ENCODE assay signal across 8 mouse cellular contexts in the genomic region with DNA sequence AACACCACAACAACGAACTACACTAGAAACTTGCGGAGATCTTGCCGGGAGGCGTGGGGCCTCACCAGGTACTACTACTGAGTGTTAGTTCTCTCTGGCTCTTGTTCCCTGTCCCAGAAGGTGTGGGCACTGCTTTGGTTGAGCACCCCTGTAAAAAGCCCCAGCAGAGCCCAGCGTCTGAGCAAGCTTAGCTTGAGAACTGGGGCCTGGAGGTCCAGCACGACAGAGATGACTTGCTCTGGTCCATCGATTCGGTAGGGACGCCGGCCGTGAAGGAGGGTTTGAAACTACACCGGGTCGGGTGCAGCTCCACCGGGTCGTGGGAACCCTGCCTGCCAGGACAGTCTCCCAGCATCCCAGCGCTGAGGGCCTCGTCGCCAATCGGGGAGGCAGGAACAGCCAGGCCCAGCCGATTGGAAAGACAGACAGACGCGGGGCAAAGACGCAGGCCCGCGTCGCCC. TPM values are rescaled to one million over a fixed set of nuclear protein-coding genes. Genes with fewer than 3 reads are reported as not detected.
DNase-seq lines count a peak whose midpoint lies in the region; ATAC-seq and TF ChIP-seq lines count a peak whose summit lies in the region.

No protein-coding gene starts in this region.

- H3K79me3 ChIP-seq in C2C12 (ENCODE audit: low read depth): peaks cover 46% of the 10 kb centered on the region

- peaks cover 19% of the 10 kb centered on the region for H3K36me3 ChIP-seq in C2C12 (ENCODE audit: control insufficient read depth, insufficient read depth)
- H3K36me3 ChIP-seq in heart, embryonic 11.5 days (ENCODE audit: control insufficient read depth, insufficient read depth, low read length): no peaks in the 10 kb centered on the region
- peaks cover 3% of the 10 kb centered on the region; the same call in 1 of the 2 replicates for H3K36me3 ChIP-seq in midbrain, postnatal 0 days (ENCODE audit: insufficient read depth, low read length)

- peaks cover 55% of the 10 kb centered on the region for H3K79me2 ChIP-seq in C2C12 (ENCODE audit: control insufficient read depth, insufficient read depth)

- no peaks in the 10 kb centered on the region for H3K27me3 ChIP-seq in C2C12 (ENCODE audit: control insufficient read depth, insufficient read depth, insufficient read length)
- no peaks in the 10 kb centered on the region for H3K27me3 ChIP-seq in heart, embryonic 11.5 days (ENCODE audit: control insufficient read depth, insufficient read depth, low read length)
- H3K27me3 ChIP-seq in midbrain, postnatal 0 days (ENCODE audit: insufficient read depth, low read length): no peaks in the 10 kb centered on the region

- DNase-seq in adrenal gland, postnatal 14 days: peak; percentile 63
- DNase-seq in adrenal gland, adult 8-10 months: no peak
- DNase-seq in kidney, postnatal 4 days: peak; percentile 64 to 77
- DNase-seq in midbrain, postnatal 0 days (ENCODE audit: low spot score): no peak
- no peak for DNase-seq in thymus, postnatal 25 days

- peak overlapping the region; percentile 92 for H3K9ac ChIP-seq in heart, embryonic 11.5 days (ENCODE audit: low read depth, low read length)
- peak overlapping the region; percentile 93 for H3K9ac ChIP-seq in midbrain, postnatal 0 days (replicated peaks; ENCODE audit: low read length, poor library complexity, severe bottlenecking)

- TF ChIP-seq CTCF in C2C12 (IDR thresholded peaks at IDR 0.05; ENCODE audit: control insufficient read depth, insufficient read depth, insufficient read length): no peak
- no peak for TF ChIP-seq CTCF in midbrain, postnatal 0 days (IDR thresholded peaks at IDR 0.05)

- H3ac ChIP-seq in C2C12 (ENCODE audit: control insufficient read depth, insufficient read length, low read depth): peak overlapping the region; percentile 63

- under 1% methylated on average over 26 of the region's 26 CpGs for WGBS in heart, embryonic 11.5 days (ENCODE audit: insufficient replicate concordance)
- WGBS in midbrain, postnatal 0 days: under 1% methylated on average over 25 of the region's 26 CpGs

- peaks cover 57% of the 10 kb centered on the region for H3K4me1 ChIP-seq in heart, embryonic 11.5 days (ENCODE audit: control insufficient read depth, insufficient read depth, low read length)
- peaks cover 38% of the 10 kb centered on the region for H3K4me1 ChIP-seq in midbrain, postnatal 0 days (ENCODE audit: insufficient read depth, low read length)

- peak overlapping the region; percentile 92 for H3K4me2 ChIP-seq in heart, embryonic 11.5 days
- peak overlapping the region; percentile 77 for H3K4me2 ChIP-seq in midbrain, postnatal 0 days (ENCODE audit: low read depth, low read length, poor library complexity, severe bottlenecking)

- ATAC-seq in heart, embryonic 11.5 days (replicated peaks; ENCODE audit: insufficient number of reproducible peaks, low FRiP score, low TSS enrichment): no peak; the same call in 1 of the 2 replicates
- ATAC-seq in midbrain, postnatal 0 days (ENCODE audit: low FRiP score): no peak; the same call in none of the 2 replicates
- no peak for ATAC-seq in activated CD4-positive, CD25-positive, alpha-beta regulatory T cell, adult 4 months

- no peaks in the 10 kb centered on the region for H3K9me3 ChIP-seq in heart, embryonic 11.5 days (replicated peaks; ENCODE audit: control insufficient read depth, low read length)
- H3K9me3 ChIP-seq in midbrain, postnatal 0 days (ENCODE audit: low read length): no peaks in the 10 kb centered on the region

- H3K27ac ChIP-seq in heart, embryonic 11.5 days (ENCODE audit: low read depth, low read length): peak overlapping the region; percentile 87
- H3K27ac ChIP-seq in midbrain, postnatal 0 days (ENCODE audit: low read depth, low read length): peak overlapping the region; percentile 85

- H3K4me3 ChIP-seq in C2C12 (ENCODE audit: insufficient read depth, poor library complexity, severe bottlenecking): peak overlapping the region; percentile 95
- H3K4me3 ChIP-seq in heart, embryonic 11.5 days (ENCODE audit: low read depth, low read length): peak overlapping the region; percentile 83
- peak overlapping the region; percentile 83 for H3K4me3 ChIP-seq in midbrain, postnatal 0 days (ENCODE audit: low read depth, low read length)

TF ChIP-seq in C2C12, 6 proteins besides CTCF, POLR2A, EP300 and RAD21:
- TF ChIP-seq MYOD1 (IDR thresholded peaks at IDR 0.05; ENCODE audit: control insufficient read depth, insufficient read length, low read depth): no peak
- no peak for TF ChIP-seq USF1 (IDR thresholded peaks at IDR 0.05; ENCODE audit: low read depth)
- no peak for TF ChIP-seq MAX (IDR thresholded peaks at IDR 0.05)
- TF ChIP-seq CEBPB (IDR thresholded peaks at IDR 0.05; ENCODE audit: low read depth): no peak
- no peak for TF ChIP-seq FOSL1 (IDR thresholded peaks at IDR 0.05; ENCODE audit: insufficient read depth, low read length, poor library complexity, severe bottlenecking)
- TF ChIP-seq MYOG (IDR thresholded peaks at IDR 0.05; ENCODE audit: control insufficient read depth, extremely low read depth, insufficient read length): no peak

RNA-seq across cellular contexts. Expression of gene Plxnb2, which starts 0.5 kb away (rescaled TPM):
- total RNA-seq in adrenal gland, postnatal 14 days (2021): 83.2 and 110 TPM in 2 replicates
- 100 to 1,000 TPM; 153 to 177 (median 157) TPM for total RNA-seq in adrenal gland, adult 8-10 months (2022)
- polyA plus RNA-seq in C2C12 (2012; fragmentation: generic; extraction: Trizol): 206 TPM
- polyA plus RNA-seq in heart, embryonic 11.5 days (2014; fragmentation: Nextera tagmentation; extraction: Ambion mirVana): 84.6 and 95.1 TPM in 2 replicates
- total RNA-seq in midbrain, postnatal 0 days (2014; rRNA removed): 153 and 199 TPM in 2 replicates
- 46.8 and 50.4 TPM in 2 replicates for polyA plus RNA-seq in midbrain, postnatal 0 days (2015; fragmentation: Nextera tagmentation; extraction: Ambion mirVana)
- 1 to 10 TPM; 1.0 to 2.1 TPM for polyA plus RNA-seq in activated CD4-positive, CD25-positive, alpha-beta regulatory T cell, adult 4 months (2017; shearing (Covaris generic))

RNA-seq across cellular contexts. Expression of gene Dennd6b, which starts 16.2 kb away (rescaled TPM):
- 5.0 and 6.2 TPM in 2 replicates for total RNA-seq in adrenal gland, postnatal 14 days (2021)
- 10 to 100 TPM in 1 of 4 experiments, 1 to 10 TPM in 3; 6.9 to 13.2 (median 8.9) TPM for total RNA-seq in adrenal gland, adult 8-10 months (2022)
- 2.1 TPM for polyA plus RNA-seq in C2C12 (2012; fragmentation: generic; extraction: Trizol)
- polyA plus RNA-seq in heart, embryonic 11.5 days (2014; fragmentation: Nextera tagmentation; extraction: Ambion mirVana): 18.0 and 18.5 TPM in 2 replicates
- total RNA-seq in midbrain, postnatal 0 days (2014; rRNA removed): 98.8 and 115 TPM in 2 replicates
- 88.2 and 88.3 TPM in 2 replicates for polyA plus RNA-seq in midbrain, postnatal 0 days (2015; fragmentation: Nextera tagmentation; extraction: Ambion mirVana)
- polyA plus RNA-seq in activated CD4-positive, CD25-positive, alpha-beta regulatory T cell, adult 4 months (2017; shearing (Covaris generic)): 1 to 10 TPM; 7.7 to 8.4 TPM

RNA-seq across cellular contexts. Expression of gene Mapk11, which starts 30.7 kb away (rescaled TPM):
- 5.3 and 6.4 TPM in 2 replicates for total RNA-seq in adrenal gland, postnatal 14 days (2021)
- 1 to 10 TPM; 4.6 to 7.7 (median 6.3) TPM for total RNA-seq in adrenal gland, adult 8-10 months (2022)
- polyA plus RNA-seq in C2C12 (2012; fragmentation: generic; extraction: Trizol): 14.9 TPM
- 3.2 and 4.2 TPM in 2 replicates for polyA plus RNA-seq in heart, embryonic 11.5 days (2014; fragmentation: Nextera tagmentation; extraction: Ambion mirVana)
- total RNA-seq in midbrain, postnatal 0 days (2014; rRNA removed): 26.9 and 34.8 TPM in 2 replicates
- 18.9 and 19.3 TPM in 2 replicates for polyA plus RNA-seq in midbrain, postnatal 0 days (2015; fragmentation: Nextera tagmentation; extraction: Ambion mirVana)
- polyA plus RNA-seq in activated CD4-positive, CD25-positive, alpha-beta regulatory T cell, adult 4 months (2017; shearing (Covaris generic)): 10 to 100 TPM; 21.2 to 22.5 TPM

RNA-seq across cellular contexts. Expression of gene Ppp6r2, which starts 31.2 kb away (rescaled TPM):
- total RNA-seq in adrenal gland, postnatal 14 days (2021): 41.1 and 52.4 TPM in 2 replicates
- 10 to 100 TPM; 46.8 to 89.2 (median 66.8) TPM for total RNA-seq in adrenal gland, adult 8-10 months (2022)
- polyA plus RNA-seq in C2C12 (2012; fragmentation: generic; extraction: Trizol): 18.4 TPM
- polyA plus RNA-seq in heart, embryonic 11.5 days (2014; fragmentation: Nextera tagmentation; extraction: Ambion mirVana): 20.5 and 23.5 TPM in 2 replicates
- total RNA-seq in midbrain, postnatal 0 days (2014; rRNA removed): 225 and 315 TPM in 2 replicates
- 76.5 and 87.1 TPM in 2 replicates for polyA plus RNA-seq in midbrain, postnatal 0 days (2015; fragmentation: Nextera tagmentation; extraction: Ambion mirVana)
- 10 to 100 TPM; 20.8 to 25.1 TPM for polyA plus RNA-seq in activated CD4-positive, CD25-positive, alpha-beta regulatory T cell, adult 4 months (2017; shearing (Covaris generic))

RNA-seq across cellular contexts. Expression of gene Mapk12, which starts 39.6 kb away (rescaled TPM):
- 8.6 and 9.6 TPM in 2 replicates for total RNA-seq in adrenal gland, postnatal 14 days (2021)
- 10 to 100 TPM; 10.5 to 22.7 (median 14.3) TPM for total RNA-seq in adrenal gland, adult 8-10 months (2022)
- polyA plus RNA-seq in C2C12 (2012; fragmentation: generic; extraction: Trizol): 30.5 TPM
- polyA plus RNA-seq in heart, embryonic 11.5 days (2014; fragmentation: Nextera tagmentation; extraction: Ambion mirVana): 20.7 and 24.6 TPM in 2 replicates
- total RNA-seq in midbrain, postnatal 0 days (2014; rRNA removed): 1.5 and 4.7 TPM in 2 replicates
- polyA plus RNA-seq in midbrain, postnatal 0 days (2015; fragmentation: Nextera tagmentation; extraction: Ambion mirVana): 2.0 and 3.2 TPM in 2 replicates
- polyA plus RNA-seq in activated CD4-positive, CD25-positive, alpha-beta regulatory T cell, adult 4 months (2017; shearing (Covaris generic)): 1 to 10 TPM; 1.1 to 2.1 TPM

Comparison
In these comparisons a context has a peak if more than half of its experiments do, and no peak if none do; other contexts are left out.
1. DNase-seq: peak in adrenal gland, postnatal 14 days (single experiment) and kidney, postnatal 4 days (2 of 2); none in adrenal gland, adult 8-10 months (single experiment), midbrain, postnatal 0 days (single experiment) and thymus, postnatal 25 days (single experiment).
2. RNA of gene Plxnb2, which starts 0.5 kb away (polyA plus RNA-seq): 206 TPM in C2C12 (single experiment), 84.6 to 95.1 TPM in heart, embryonic 11.5 days and 46.8 to 50.4 TPM in midbrain, postnatal 0 days; 1.0 to 2.1 TPM in activated CD4-positive, CD25-positive, alpha-beta regulatory T cell, adult 4 months; every median in the first group is over 10 times any median in the second.
3. Peak in every context shown above with its lines, with median percentiles within 50 percentile points of each other: H3K4me3 ChIP-seq.